Comparison of ENCODE assay signal across 18 mouse cellular contexts in genomic region chrX:104017196-104017595, GRCm38 (mm10). TPM values are rescaled to one million over a fixed set of nuclear protein-coding genes. Genes with fewer than 3 reads are reported as not detected.
DNase-seq lines count a peak whose midpoint lies in the region; ATAC-seq and TF ChIP-seq lines count a peak whose summit lies in the region.
"Had no signal": no experiment of that assay in that cellular context is flagged by ENCODE, and none has a peak within 500 bp of the region (broad histone marks: within the 10 kb centered on the region; RNA-seq: fewer than 3 reads in every experiment).

No protein-coding gene starts in this region.

- no peak overlapping the region for H3K27ac ChIP-seq in midbrain, postnatal 0 days (ENCODE audit: low read depth, low read length)
- H3K27ac ChIP-seq in midbrain, embryonic 11.5 days (ENCODE audit: low read depth, low read length): no peak overlapping the region
- H3K27ac ChIP-seq: hindbrain, postnatal 0 days; limb, embryonic 12.5 days; liver, embryonic 14.5 days had no signal

- H3K36me3 ChIP-seq in midbrain, postnatal 0 days (ENCODE audit: insufficient read depth, low read length): no peaks in the 10 kb centered on the region
- H3K36me3 ChIP-seq in midbrain, embryonic 11.5 days (ENCODE audit: control insufficient read depth, insufficient read depth, low read length): no peaks in the 10 kb centered on the region
- H3K36me3 ChIP-seq: limb, embryonic 12.5 days had no signal

- no peak overlapping the region for H3K4me2 ChIP-seq in midbrain, postnatal 0 days (ENCODE audit: low read depth, low read length, poor library complexity, severe bottlenecking)
- H3K4me2 ChIP-seq in midbrain, embryonic 11.5 days: no peak overlapping the region
- H3K4me2 ChIP-seq: limb, embryonic 12.5 days had no signal

- H3K27me3 ChIP-seq in midbrain, postnatal 0 days (ENCODE audit: insufficient read depth, low read length): no peaks in the 10 kb centered on the region; the same call in 1 of the 2 replicates
- H3K27me3 ChIP-seq in midbrain, embryonic 11.5 days (ENCODE audit: control insufficient read depth, insufficient read depth, low read length): peaks cover 7% of the 10 kb centered on the region

- H3K9me3 ChIP-seq in midbrain, postnatal 0 days (ENCODE audit: low read length): no peaks in the 10 kb centered on the region
- H3K9me3 ChIP-seq in midbrain, embryonic 11.5 days (ENCODE audit: control insufficient read depth, low read length): no peaks in the 10 kb centered on the region
- H3K9me3 ChIP-seq: limb, embryonic 12.5 days had no signal

- WGBS in midbrain, postnatal 0 days: 55% methylated on average over 1 of the region's 1 CpGs
- WGBS in midbrain, embryonic 11.5 days: 59% methylated on average over 1 of the region's 1 CpGs

- DNase-seq in midbrain, postnatal 0 days (ENCODE audit: low spot score): peak; percentile 11
- no peak for DNase-seq in midbrain, embryonic 11.5 days (ENCODE audit: low spot score, missing footprints)
- peak; percentile 36 for DNase-seq in adrenal gland, postnatal 10 days
- DNase-seq in lung, adult 18-20 months: peak; percentile 27 to 43
- DNase-seq in lung, postnatal 25 days (ENCODE audit: low spot score): peak; percentile 45
- no peak for DNase-seq in c-Kit-positive CD71-positive TER-119-positive erythroid progenitor cells, embryonic 14.5 days (ENCODE audit: low spot score)
- no peak for DNase-seq in left cerebral cortex, adult 8-10 months (ENCODE audit: low spot score in 2 of 2)
- DNase-seq: cerebellum, adult 9-10 months; heart, postnatal 4 days; kidney, adult 11 months; kidney, postnatal 4 days; right cerebral cortex, postnatal 25 days had no signal

- ATAC-seq in midbrain, postnatal 0 days (ENCODE audit: low FRiP score): no peak
- ATAC-seq in midbrain, embryonic 11.5 days (ENCODE audit: low FRiP score): no peak
- ATAC-seq in megakaryocyte-erythroid progenitor cell, adult 5-6 weeks (replicated peaks; ENCODE audit: low FRiP score, low TSS enrichment, poor library complexity, severe bottlenecking): no peak
- ATAC-seq: forebrain, embryonic 14.5 days; hindbrain, postnatal 0 days had no signal

- H3K4me3 ChIP-seq in midbrain, postnatal 0 days (ENCODE audit: low read depth, low read length): no peak overlapping the region
- H3K4me3 ChIP-seq in midbrain, embryonic 11.5 days (ENCODE audit: low read depth, low read length): no peak overlapping the region
- H3K4me3 ChIP-seq: limb, embryonic 12.5 days; megakaryocyte, embryonic 14.5 days had no signal

- TF ChIP-seq CTCF in midbrain, postnatal 0 days (IDR thresholded peaks at IDR 0.05): no peak

- no peak overlapping the region for H3K9ac ChIP-seq in midbrain, postnatal 0 days (replicated peaks; ENCODE audit: low read length, poor library complexity, severe bottlenecking)
- H3K9ac ChIP-seq in midbrain, embryonic 11.5 days (ENCODE audit: low read length): no peak overlapping the region
- H3K9ac ChIP-seq: limb, embryonic 12.5 days; liver, embryonic 14.5 days had no signal

- H3K4me1 ChIP-seq in midbrain, postnatal 0 days (ENCODE audit: insufficient read depth, low read length): no peaks in the 10 kb centered on the region
- H3K4me1 ChIP-seq in midbrain, embryonic 11.5 days (ENCODE audit: control insufficient read depth, insufficient read depth, low read length): no peaks in the 10 kb centered on the region
- H3K4me1 ChIP-seq: limb, embryonic 12.5 days had no signal

RNA-seq across cellular contexts. Expression of gene Rlim, which starts 36.1 kb away (rescaled TPM):
- 37.7 and 47.3 TPM in 2 replicates for total RNA-seq in midbrain, postnatal 0 days (2014; rRNA removed)
- polyA plus RNA-seq in midbrain, postnatal 0 days (2015; fragmentation: Nextera tagmentation; extraction: Ambion mirVana): 16.4 and 20.1 TPM in 2 replicates
- polyA plus RNA-seq in midbrain, embryonic 11.5 days (2014; fragmentation: Nextera tagmentation; extraction: Ambion mirVana): 37.7 and 43.1 TPM in 2 replicates
- total RNA-seq in adrenal gland, postnatal 10 days (2021): 10 to 100 TPM; 49.3 to 54.0 TPM
- total RNA-seq in megakaryocyte-erythroid progenitor cell, adult 5-6 weeks (2014; fragmentation: Nextera tagmentation): 41.1 and 47.8 TPM in 2 replicates
- 108 and 121 TPM in 2 replicates for total RNA-seq in megakaryocyte-erythroid progenitor cell, adult 5-6 weeks (2017)
- 10 to 100 TPM; 46.4 to 54.6 (median 49.9) TPM for total RNA-seq in left cerebral cortex, adult 8-10 months (2022)

Comparison
In these comparisons a context has a peak if more than half of its experiments do, and no peak if none do; other contexts are left out.
1. DNase-seq: peak in midbrain, postnatal 0 days (single experiment), adrenal gland, postnatal 10 days (single experiment), lung, adult 18-20 months (2 of 2) and lung, postnatal 25 days (single experiment); none in midbrain, embryonic 11.5 days (single experiment), c-Kit-positive CD71-positive TER-119-positive erythroid progenitor cells, embryonic 14.5 days (single experiment) and left cerebral cortex, adult 8-10 months (0 of 2).